Mouse (Mus musculus): ENCODE data around the gene Hdac9.
"Not testable (repeated sequence)": the region's sequence is repeated elsewhere in the genome, so short reads cannot be mapped to it uniquely, and the experiment has no call there.

Hdac9 gene

DNA sequence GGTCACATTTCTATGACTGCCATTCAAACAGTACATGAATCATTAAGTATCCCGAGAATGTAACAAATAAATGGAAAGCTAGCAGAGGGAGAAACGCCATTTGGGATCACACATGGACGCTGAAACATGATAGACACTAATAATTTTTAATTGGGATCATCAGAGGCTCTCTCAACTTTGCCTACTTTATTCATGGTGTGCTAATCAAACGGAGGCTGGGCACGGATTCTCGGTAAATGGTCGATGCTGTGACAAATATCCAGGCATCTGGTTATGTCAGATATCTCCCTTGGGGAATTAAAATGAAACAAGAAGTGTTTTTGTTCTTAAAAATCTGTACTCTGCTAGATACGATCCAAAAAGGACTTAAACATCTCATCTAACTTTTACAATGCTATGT is 418.6 kb downstream of the Hdac9 start:
- in situ Hi-C loops (cut with MboI, MseI), result no loop called here

DNA sequence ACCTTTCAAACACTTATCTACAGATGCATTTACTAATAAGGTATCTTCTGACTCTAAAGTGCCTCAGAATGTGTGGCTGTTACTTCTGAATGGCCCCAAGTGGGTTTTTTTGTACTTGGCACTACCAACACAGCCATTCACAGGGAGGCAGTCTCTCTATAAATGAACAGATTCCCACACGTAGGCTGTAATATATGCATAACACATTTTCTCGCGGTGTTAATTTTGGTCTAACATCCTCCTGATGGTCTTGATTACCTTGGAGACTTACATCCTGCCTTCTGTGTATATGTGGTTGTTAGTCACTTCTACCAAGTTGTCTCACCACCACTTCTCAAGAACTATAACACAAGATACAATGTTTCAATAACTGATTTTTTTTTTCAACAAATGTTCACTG is 419.2 kb downstream of the Hdac9 start:
- in situ Hi-C loops (cut with MboI, MseI), result no loop called here

DNA sequence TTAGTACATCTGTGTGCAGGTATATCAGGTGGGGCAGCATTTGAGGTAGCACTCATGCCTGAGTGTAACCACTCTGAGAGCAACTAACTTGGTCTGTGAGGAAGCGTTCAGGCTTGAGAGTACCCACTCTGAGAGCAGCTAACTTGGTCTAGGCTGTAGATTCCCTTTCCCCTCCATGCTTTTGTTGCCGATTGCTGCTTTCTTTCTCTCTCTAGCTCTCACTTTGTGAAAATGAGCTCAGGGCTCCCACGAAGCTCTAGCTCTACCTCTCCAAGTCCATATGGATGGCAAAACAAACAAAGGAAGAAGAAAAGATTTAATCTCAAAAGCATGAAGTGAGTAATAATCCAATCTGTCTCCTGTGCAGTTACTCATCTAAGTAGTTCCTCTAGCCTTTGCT is 421.0 kb downstream of the Hdac9 start:
- in situ Hi-C loops (cut with MboI, MseI), result no loop called here

DNA sequence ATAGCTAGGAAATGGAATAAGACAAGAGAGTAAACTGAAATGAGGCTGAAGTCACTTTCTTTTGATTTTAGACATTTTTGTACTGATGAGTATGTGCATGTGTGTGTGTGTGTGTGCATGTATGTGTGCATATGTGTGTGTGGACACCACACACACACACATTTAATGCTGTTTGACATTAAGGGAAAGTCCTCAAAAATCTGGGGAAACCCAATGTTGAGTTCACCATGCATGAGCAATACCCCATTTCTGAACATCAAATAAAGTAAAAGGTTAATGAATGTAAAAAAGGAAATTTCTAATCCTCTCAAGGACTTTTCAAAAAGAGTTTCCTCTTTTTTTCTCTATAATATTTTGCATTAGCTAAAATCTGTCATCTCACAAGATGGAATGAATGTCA is 427.3 kb downstream of the Hdac9 start:
- in situ Hi-C loops (cut with MboI, MseI), result no loop called here

DNA sequence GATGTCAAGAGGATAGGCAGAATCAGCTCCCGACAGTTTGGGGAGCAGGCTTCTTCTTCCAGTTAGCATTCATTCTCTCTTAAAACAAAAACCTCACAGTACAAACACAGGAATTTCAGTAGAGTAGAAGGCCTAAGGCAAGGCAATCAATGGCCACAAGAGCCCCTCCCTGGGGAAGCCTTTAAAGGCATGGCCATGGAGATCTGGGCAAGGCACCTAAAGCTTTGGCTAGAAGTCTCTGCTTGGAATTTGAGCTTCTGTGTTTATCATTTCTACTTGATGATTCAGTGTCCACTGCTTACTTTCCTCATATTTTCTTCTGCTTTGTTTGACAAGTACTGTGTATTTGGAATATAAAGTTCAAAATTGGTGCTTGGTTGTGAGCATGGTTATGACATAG is 429.2 kb downstream of the Hdac9 start:
- in situ Hi-C loops (cut with MboI, MseI), result no loop called here

DNA sequence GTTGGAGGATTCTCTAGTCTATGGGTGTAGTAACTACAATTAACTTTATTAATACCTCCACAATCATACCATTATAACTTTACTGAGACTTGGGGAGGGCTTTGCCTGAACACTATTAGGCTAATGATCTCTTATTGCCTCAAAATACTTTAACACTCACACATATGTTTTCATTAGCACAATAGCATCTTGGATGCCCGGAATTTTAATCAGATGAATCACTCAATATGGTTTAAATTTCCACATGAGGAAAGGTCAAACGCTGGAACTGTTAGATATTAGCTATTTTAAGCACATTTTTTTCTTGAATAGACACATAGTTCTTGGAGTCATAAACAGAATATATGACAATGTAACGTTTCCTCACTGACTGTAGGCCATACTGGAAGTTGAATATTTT is 429.9 kb downstream of the Hdac9 start:
- in situ Hi-C loops (cut with MboI, MseI), result no loop called here

DNA sequence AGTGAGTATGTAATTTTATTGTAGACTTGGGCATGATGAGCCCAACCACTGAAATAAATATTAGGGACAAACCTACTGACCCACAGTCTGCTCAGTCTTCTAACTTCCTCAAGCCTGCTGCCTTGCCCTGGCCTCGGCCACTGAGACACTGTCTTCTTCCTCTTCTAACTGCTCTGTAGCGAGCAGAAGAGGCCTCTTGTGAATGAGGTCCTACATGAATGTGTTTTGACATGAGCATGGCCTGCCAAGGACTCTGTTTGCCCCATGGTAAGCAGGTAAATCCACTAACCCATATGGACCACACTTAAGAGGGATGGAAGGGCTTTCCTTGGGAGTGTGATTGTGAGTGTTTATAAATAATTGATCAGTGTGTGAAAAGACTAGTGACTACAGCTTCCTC is 430.9 kb downstream of the Hdac9 start:
- in situ Hi-C loops (cut with MboI, MseI), result no loop called here

DNA sequence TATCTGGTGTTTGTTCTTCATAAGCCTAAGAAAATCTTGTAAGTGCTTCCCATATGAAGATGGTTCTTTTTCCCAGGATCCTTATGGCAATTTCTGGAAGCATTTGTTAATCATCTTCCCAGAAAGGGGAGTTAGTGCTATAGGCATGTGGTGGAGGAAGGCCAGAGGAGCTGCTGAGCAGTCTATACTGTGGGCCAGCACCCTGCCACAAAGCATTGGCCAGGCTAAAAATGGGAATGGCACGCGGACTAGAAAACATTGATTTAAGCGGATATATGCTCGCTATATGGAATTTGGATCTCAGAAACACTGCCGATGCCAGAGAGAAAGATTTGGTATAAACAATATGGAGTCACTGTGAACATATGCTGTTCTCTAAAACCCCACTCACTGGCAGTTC is 435.2 kb downstream of the Hdac9 start:
- in situ Hi-C loops (cut with MboI, MseI), result no loop called here

DNA sequence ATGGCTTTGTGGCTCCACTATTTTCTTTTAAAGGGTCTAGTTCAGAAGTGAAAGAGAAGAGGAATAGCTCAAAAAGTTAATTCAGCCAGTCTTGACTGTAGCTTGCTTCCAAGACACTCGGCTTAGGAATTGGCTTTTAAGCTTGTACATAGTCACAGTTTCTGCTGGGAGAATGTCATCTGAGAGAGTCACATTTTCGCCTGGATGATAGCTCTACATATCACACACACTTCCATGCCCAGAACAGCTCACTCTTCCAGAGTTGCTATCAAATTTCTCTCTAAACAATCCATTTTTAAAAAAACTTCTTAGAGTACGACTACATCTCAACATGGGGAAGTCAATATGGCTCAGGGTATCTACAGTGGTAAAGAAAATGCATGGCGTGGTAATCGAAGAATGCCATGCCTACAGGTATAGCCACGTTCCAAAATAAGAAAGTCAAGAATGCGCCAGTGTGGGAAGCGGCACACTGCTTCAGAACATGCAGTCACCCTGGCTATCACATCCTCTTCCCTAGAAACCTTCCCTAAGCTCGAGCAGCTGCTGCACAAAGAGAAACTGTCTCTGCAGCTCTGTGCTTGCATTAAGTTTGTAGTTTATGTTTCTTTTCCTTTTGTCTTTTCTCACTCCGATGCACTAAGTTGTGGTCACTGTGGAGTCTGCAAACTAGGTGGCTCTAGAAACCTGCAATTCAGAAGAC is 443.8 kb downstream of the Hdac9 start:
- in situ Hi-C loops (cut with MboI, MseI), result no loop called here

DNA sequence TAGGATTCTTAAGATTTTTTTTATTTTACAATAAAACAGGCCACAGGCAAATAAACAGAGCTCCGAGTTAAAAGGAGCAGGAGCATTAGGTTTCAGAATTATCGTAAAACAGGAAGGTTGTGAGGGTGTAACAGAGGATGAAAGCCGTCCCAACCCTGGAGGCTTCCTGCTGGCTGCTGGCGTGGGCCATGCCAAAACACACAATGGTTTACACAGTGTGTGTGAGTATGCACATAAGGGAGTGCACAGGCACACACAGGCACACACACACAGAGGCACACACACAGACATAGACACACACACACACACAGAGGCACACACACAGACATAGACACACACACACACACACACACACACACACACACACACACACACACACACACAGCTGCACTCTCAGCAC is 444.4 kb downstream of the Hdac9 start:
- in situ Hi-C loops (cut with MboI, MseI), result no loop called here

DNA sequence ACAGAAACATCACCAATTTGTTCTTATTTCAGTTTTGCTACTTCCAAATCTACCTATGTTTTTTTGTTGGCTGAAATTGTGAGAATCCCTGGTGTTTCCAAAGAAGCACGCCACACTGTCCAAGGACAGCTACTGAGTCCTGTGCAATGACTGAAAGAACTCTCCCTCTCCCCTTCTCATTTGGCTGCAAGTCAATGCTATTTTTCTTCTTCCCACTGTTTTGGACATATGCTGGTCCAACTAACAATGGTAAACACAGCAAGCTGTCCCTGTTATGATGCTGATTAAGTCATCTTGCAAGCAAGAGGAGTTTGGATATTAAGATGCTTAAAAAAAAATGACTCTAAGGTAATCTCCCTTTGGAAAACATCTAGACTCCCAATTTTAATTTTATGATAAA is 455.2 kb downstream of the Hdac9 start:
- in situ Hi-C loops (cut with MboI, MseI), result no loop called here

DNA sequence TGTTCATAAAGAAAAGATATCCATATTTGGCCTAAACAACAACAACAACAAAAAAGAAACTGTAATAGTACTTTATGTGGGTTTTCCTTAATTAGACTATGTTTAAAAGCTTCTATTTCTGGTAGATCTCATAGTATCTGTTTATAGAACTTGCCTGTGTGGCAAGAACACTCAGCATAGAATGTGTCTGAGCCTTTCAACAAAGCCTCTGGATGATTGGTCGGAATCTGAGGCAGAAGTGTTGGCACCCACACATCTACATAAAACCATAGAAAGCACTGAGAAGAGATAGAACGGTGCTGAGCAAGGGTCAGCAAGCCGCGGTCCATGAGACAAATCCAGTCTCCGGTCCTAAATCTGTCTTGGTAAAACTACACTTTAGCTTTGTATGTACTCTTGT is 464.3 kb downstream of the Hdac9 start:
- in situ Hi-C loops (cut with MboI, MseI), result loop anchor here (10.0 kb wide), 1 partner anchor 212 kb away; no protein-coding TSS in a partner anchor

DNA sequence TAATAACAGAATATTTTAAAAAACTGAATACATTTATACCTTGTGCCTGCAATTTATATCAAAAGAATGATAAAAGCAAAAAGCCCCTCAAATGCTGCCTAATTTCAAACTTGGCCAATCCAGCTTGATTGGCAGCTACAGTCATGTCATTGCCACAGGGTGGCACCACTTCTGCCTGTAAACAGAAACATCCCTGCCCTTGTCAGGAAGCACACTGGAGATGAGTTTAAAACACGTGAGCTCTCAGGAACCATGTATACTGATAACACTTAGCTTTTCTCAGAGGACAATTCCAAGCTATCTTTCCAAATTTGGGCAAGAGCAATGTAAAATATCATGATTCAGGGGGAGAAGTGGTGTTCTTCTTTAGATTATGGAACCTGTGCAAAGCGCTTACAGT is 465.7 kb downstream of the Hdac9 start:
- in situ Hi-C loops (cut with MboI, MseI), result loop anchor here (10.0 kb wide), 1 partner anchor 214 kb away; no protein-coding TSS in a partner anchor

DNA sequence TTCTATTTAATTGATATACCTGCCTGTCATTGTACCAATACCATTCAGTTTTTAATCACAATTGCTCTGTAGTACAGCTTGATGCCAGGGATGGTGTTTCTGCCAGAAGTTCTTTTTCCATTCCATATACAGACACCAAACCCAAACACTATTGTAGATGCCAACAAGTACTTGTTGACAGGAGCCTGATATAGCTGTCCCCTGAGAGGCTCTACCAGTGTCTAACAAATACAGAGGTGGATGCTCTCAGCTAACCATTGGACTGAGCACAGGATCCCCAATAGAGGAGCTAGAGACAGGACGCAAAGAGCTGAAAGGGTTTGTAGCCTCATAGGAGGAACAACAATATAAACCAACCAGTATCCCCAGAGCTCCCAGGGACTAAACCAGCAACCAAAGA is 472.2 kb downstream of the Hdac9 start:
- in situ Hi-C loops (cut with MboI, MseI), result not testable (repeated sequence)

DNA sequence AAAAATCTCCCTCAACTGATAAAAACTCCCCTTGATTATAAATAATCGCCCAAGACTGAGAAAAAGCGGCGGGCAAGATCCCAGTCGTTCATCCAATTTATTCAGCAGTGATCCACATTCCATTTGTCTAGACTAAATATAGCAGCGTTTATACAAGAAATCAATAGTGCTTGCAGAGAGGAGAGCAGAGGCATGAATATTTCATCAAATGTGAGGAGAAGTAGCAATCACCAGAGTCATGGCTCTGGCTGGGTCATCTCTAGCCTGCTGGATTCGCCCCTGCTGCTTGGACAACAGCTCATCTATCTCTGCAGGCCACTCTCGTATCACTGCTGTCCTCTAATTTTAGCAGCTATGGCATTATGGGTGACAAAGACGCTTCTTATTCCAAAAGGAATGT is 476.0 kb downstream of the Hdac9 start:
- in situ Hi-C loops (cut with MboI, MseI), result no loop called here

DNA sequence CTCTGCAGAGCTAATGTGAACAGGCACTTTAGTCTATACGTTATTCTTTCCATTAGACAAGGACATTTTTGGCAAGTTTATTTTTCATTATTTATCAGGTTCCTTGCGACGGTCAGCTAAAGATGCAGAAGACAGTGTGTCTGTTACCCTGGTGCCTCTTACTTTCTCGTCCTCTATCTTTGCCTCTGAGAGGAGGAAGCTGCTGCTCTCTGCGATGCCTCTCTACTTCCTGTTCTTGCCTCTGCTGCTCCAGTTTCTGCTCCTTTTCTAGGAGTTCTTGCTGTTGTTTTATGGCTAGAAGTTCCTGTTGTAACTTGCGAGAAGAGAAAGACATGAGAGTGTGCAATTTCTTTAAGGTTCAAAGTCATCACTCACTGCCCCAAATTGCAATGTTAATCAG is 484.0 kb downstream of the Hdac9 start:
- in situ Hi-C loops (cut with MboI, MseI), result no loop called here

DNA sequence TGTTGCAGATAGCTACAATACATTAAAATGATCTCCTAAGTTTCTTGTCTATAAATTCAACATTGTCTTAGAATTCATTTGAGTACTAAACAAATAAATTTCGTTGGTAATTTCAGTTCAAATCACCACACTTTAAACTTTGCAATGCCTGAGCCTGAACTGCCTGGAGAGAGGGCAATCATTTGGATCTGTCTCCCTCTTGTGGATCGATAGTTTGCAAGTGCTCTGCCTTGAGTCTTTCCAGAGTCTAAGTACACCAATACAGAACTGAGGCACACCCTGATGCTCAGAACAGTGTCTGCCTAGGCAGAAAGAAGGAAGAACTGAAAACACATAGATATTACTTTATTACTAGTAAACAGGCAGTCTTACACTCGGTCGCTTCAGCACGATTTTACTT is 484.4 kb downstream of the Hdac9 start:
- in situ Hi-C loops (cut with MboI, MseI), result no loop called here

DNA sequence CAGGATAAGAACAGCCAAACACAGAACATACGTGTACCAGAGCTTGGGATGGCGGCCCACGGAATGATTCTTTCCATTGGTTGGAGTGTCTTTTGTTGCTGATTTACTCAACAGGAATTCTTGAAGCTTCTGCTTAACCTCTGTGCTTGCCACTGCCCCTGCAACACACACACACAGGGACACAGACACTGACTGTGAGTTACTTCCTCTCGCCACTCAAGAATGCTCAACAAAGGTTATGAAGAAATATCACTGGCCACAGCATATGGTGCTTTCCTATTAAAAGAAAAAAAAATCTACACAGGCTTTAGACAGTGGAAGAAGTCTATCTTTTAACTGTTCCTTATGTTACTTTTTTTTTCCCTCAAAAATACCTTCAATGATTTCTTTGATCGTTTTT is 485.1 kb downstream of the Hdac9 start:
- in situ Hi-C loops (cut with MboI, MseI), result no loop called here

DNA sequence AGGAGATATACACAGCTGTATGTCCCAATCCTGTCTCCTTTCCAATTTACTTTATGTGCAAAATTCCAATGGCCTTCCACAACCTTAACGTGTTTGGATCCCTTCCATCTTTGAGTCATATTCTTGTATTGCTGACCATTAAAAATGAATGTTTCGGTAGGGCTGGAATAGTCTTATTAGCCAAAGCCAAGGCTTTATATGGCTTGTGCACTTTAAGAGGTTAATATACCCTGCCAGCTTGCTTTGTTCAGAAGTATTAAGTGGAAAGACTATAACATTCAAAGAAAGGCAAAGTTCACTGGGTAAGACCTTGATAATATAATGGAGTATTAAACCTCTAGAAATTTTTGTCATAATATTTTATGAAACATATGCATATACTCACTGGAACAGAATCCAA is 491.4 kb downstream of the Hdac9 start:
- in situ Hi-C loops (cut with MboI, MseI), result no loop called here

DNA sequence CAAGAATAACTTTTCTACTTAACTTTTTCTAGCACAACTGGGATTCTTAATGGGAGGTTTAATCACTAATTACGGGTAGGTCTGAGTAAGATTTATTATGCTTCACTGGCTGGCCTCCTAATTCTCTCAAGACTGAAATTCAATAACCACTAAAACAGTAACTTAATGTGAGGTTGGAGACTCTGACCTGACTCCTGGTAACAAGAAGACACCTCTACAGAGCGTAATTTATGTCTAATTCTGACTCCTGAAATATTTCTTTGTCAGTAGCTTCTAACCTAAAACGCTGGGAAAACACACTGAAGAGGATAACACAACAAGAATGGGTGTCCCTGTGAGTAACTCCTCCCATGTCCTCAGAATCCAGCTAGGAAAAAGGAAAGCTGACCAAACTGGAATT is 508.8 kb downstream of the Hdac9 start:
- in situ Hi-C loops (cut with MboI, MseI), result no loop called here

DNA sequence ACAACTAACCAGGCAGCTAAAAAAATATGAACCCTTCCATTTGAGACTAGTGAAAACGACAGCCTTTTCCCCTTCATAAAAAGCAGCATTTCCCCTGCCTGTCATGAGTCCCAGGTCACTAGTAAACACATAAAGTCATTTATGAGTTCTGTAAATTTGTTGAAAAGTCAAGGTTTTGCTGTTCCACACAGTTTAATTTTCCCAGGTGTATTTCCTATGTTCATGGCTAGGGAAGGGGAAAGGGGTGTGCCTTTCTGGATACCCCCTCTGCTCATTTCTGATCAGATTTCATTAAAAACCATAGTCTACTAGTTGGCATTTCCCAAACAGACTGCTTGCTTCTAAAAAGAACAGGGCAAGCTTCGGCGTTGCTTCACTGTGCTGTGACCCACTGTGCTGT is 509.8 kb downstream of the Hdac9 start:
- in situ Hi-C loops (cut with MboI, MseI), result no loop called here

DNA sequence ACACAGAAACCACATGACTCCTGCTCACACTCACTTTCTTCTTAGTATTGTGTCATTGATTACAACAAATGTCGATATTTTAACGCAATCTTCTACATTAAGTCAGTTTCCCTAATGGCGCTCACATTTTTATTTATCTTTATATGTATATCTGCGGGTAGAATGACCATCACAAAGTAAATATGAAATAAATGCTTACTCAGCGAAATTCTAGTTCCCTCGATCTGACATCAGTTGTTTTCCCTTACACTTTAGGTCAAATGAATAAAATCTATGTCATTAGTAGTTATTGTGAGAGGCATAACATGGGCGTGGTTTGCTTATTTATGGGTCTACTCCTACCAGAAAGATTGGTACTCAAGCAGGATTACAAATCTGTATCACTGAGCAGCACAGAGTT is 514.8 kb downstream of the Hdac9 start:
- in situ Hi-C loops (cut with MboI, MseI), result no loop called here

DNA sequence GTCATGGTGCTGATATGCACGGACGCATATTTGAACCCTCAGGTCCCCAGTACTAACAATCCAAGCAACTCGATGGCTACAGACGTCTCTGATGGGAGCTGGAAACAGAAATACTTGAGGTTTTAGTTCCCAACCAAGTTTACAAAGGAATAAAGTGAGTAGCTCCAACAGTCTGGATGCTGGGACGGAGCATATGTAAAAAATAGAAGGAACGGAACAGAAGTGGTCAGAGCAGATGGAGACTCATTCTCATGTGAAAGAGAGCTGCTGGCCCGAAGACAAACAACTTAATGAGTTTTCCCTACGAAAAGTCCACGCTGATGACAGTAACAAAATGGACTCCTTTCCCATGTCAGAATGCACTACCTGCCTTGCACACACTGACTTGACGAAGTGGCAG is 518.3 kb downstream of the Hdac9 start:
- in situ Hi-C loops (cut with MboI, MseI), result no loop called here

DNA sequence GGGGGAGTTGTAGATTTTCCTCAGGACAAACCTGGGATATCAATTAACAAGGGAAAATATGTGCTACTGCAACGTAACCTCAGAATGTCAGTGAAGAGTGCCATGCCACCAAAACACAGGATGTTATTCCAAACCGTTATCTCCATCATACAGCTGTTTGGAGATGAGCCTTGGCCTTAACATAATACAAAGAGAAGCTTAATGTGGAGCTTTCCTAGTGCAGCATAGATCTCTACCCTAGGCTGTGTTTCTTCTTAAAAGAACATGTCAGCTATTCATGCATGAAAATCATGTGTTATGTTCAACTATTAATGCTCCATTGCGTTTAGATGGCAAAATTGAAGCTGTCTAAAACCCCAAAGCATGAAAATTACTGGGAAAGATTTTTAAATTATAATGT is 522.6 kb downstream of the Hdac9 start:
- in situ Hi-C loops (cut with MboI, MseI), result no loop called here

Data from regulatory T cell (primary cell).